Mouse (Mus musculus) kidney, postnatal 0 days (tissue): ENCODE measurements at regions not wholly inside any gene's neighbourhood (a gene's known extent, or its start where the extent isn't known, plus 50 kb on each side); places are given as distances from the start of the nearest gene placed in this dataset.

Experiments used
- ATAC-seq: fragments of 200-750 bp; cut with Nextera tagmentation; replicated peaks from 2 replicates; pipeline ENCODE4 v1.8.0; 2017; ENCODE audit warnings: low read depth, moderate number of reproducible peaks, moderate TSS enrichment, moderate library complexity; ENCODE audit not compliant: low FRiP score
- DNase-seq: peaks from one replicate; pipeline ENCODE4 v3.0.0-alpha.2; 2016; ENCODE audit warnings: low spot score
- H3K27ac ChIP-seq: fragments of 300-500 bp; sonication (generic); 2 replicates; pipeline ENCODE4 v1.5.1; 2014; ENCODE audit warnings: mild to moderate bottlenecking
- H3K27me3 ChIP-seq: fragments of 300-500 bp; sonication (generic); 2 replicates; pipeline ENCODE4 v1.6.1; 2014; ENCODE audit warnings: low read length, mixed read lengths; ENCODE audit not compliant: insufficient read depth
- H3K36me3 ChIP-seq: fragments of 300-500 bp; sonication (generic); 2 replicates; pipeline ENCODE4 v1.6.1; 2014; ENCODE audit warnings: low read length, mixed read lengths; ENCODE audit not compliant: insufficient read depth
- H3K4me1 ChIP-seq: fragments of 300-500 bp; sonication (generic); replicated peaks from 2 replicates; pipeline ENCODE4 v1.6.1; 2014; ENCODE audit warnings: antibody characterized with exemption, low read length, mixed read lengths; ENCODE audit not compliant: insufficient read depth
- H3K4me2 ChIP-seq: fragments of 300-500 bp; sonication (generic); 2 replicates; pipeline ENCODE4 v1.6.1; 2014; ENCODE audit warnings: mild to moderate bottlenecking, low read length, moderate library complexity, mixed read lengths
- H3K4me3 ChIP-seq: fragments of 300-500 bp; sonication (generic); replicated peaks from 2 replicates; pipeline ENCODE4 v1.5.1; 2014; ENCODE audit warnings: low read depth, low read length
- H3K9ac ChIP-seq: fragments of 300-500 bp; sonication (generic); 2 replicates; pipeline ENCODE4 v1.6.1; 2014; ENCODE audit warnings: low read depth, low read length
- H3K9me3 ChIP-seq: fragments of 300-500 bp; sonication (generic); replicated peaks from 2 replicates; pipeline ENCODE4 v1.6.1; 2016; ENCODE audit warnings: low read length, inconsistent platforms, mixed read lengths
- CTCF ChIP-seq: IDR thresholded peaks from 2 replicates; pipeline ENCODE4 v1.5.1; 2016; ENCODE audit warnings: antibody characterized with exemption, low read depth, mild to moderate bottlenecking, moderate library complexity
- WGBS: fragments of 180-500 bp; shearing (Covaris S2); extraction: QIAGEN DNeasy Blood & Tissue Kit; methylation state at CpG from one replicate; pipeline ENCODE4 v1.1.7; 2014; 5-methylcytosine and 5-hydroxymethylcytosine counted together

DNA sequence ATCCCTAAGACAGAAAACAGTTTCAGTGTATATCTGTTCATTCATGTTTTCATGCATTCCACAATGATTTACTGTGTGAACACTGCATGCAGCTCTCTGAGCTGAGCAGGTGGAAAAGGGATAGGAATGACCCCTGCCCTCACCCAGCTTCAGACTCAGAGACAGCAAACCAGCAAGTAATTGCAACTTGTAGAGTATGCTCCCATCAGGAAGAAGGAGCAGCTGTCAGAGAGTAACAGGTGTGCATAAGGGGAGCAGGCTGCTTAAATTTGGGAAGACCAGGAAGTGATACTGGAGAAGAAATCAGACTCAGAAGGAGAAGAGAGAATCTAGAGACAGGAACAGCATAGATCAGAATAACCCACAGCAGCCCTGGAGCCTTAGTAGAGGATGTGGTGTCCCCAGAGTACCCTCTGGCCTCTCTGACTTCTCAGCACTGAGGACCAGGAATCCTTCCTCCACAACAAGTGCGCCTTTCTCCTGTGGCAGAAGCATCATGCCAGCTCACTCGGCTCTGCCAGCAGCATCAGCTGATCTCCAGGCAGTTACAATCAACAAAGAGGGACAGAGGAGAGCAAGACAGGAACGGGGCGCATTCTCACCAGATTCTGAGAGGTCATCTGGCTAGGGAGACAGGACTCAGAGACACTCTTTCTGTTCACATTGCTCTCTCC, 116.5 kb upstream of the Ncam1 start:
- Histone ChIP-seq H3K27me3 (no peaks in the 10 kb centered on the region), H3K27ac (no peak overlapping the region), H3K9ac (no peak overlapping the region), H3K36me3 (no peaks in the 10 kb centered on the region), H3K4me1 (0 out of 2 replicates have a peak, but pooled peaks cover 3% of the 10 kb centered on the region), H3K9me3 (no peaks in the 10 kb centered on the region), H3K4me2 (no peak overlapping the region), H3K4me3 (no peak overlapping the region)
- ATAC-seq (no peak), DNase-seq (no peak)
- 69% methylated on average over 4 of the region's 4 CpGs for WGBS
- no peak for TF ChIP-seq CTCF

GRCm38 (mm10) chr9:49913677-49914076, 115.0 kb upstream of the Ncam1 start:
- 42% methylated on average over 4 of the region's 4 CpGs for WGBS
- no peak overlapping the region for H3K9ac ChIP-seq
- peak; percentile 63 for ATAC-seq

DNA sequence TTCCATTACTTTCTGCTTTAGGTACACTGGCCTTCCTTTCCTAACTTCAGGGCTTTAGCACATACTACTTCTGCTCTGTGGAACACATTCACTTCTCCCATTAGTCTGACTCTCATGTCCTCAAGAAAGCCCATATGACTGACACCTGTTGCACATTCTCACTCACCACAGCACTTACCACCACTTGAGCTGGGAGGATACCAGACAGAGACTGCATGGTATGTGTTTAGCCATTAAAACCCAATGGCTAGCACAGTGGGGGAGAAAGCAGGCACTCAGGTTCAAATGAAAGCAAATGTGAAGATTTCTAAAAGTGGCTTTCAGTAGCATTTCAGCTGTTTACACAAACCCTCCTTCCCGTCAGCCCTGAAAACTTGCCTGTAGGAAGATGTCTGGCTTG, 113.6 kb upstream of the Ncam1 start:
- no peak overlapping the region for H3K27ac ChIP-seq
- no peak overlapping the region for H3K4me2 ChIP-seq
- H3K9ac ChIP-seq: no peak overlapping the region
- no peaks in the 10 kb centered on the region for H3K36me3 ChIP-seq
- no peak for ATAC-seq
- no peaks in the 10 kb centered on the region for H3K27me3 ChIP-seq
- H3K4me1 ChIP-seq: 0 out of 2 replicates have a peak, but pooled peaks cover under 1% of the 10 kb centered on the region
- WGBS: 74% methylated on average over 1 of the region's 1 CpGs
- no peak for DNase-seq
- no peaks in the 10 kb centered on the region for H3K9me3 ChIP-seq
- TF ChIP-seq CTCF: no peak
- H3K4me3 ChIP-seq: no peak overlapping the region

More at GRCm38 (mm10) chr9:49913677-49914076, 115.0 kb upstream of the Ncam1 start:
- no peak overlapping the region for H3K4me2 ChIP-seq
- no peak for TF ChIP-seq CTCF
- 0 out of 2 replicates have a peak, but pooled peaks cover 3% of the 10 kb centered on the region for H3K4me1 ChIP-seq
- H3K27ac ChIP-seq: no peak overlapping the region
- DNase-seq: peak; percentile 73
- no peaks in the 10 kb centered on the region for H3K27me3 ChIP-seq
- H3K9me3 ChIP-seq: no peaks in the 10 kb centered on the region
- no peaks in the 10 kb centered on the region for H3K36me3 ChIP-seq
- no peak overlapping the region for H3K4me3 ChIP-seq

GRCm38 (mm10) chr9:49906306-49906705, 107.6 kb upstream of the Ncam1 start:
- 40% methylated on average over 4 of the region's 4 CpGs for WGBS
- no peak overlapping the region for H3K4me3 ChIP-seq

GRCm38 (mm10) chr9:49905703-49906102, 107.0 kb upstream of the Ncam1 start:
- no peak for TF ChIP-seq CTCF
- no peaks in the 10 kb centered on the region for H3K9me3 ChIP-seq
- no peaks in the 10 kb centered on the region for H3K27me3 ChIP-seq
- ATAC-seq: no peak
- 77% methylated on average over 4 of the region's 4 CpGs for WGBS
- H3K4me1 ChIP-seq: no peaks in the 10 kb centered on the region
- no peak overlapping the region for H3K4me3 ChIP-seq
- no peak for DNase-seq
- no peak overlapping the region for H3K9ac ChIP-seq
- no peak overlapping the region for H3K27ac ChIP-seq
- H3K4me2 ChIP-seq: no peak overlapping the region
- no peaks in the 10 kb centered on the region for H3K36me3 ChIP-seq

More at GRCm38 (mm10) chr9:49906306-49906705, 107.6 kb upstream of the Ncam1 start:
- TF ChIP-seq CTCF: no peak
- no peak overlapping the region for H3K4me2 ChIP-seq
- H3K27me3 ChIP-seq: no peaks in the 10 kb centered on the region
- H3K4me1 ChIP-seq: no peaks in the 10 kb centered on the region
- H3K9me3 ChIP-seq: no peaks in the 10 kb centered on the region
- H3K27ac ChIP-seq: no peak overlapping the region
- no peak overlapping the region for H3K9ac ChIP-seq
- peak; percentile 58 for DNase-seq
- ATAC-seq: no peak
- H3K36me3 ChIP-seq: no peaks in the 10 kb centered on the region

DNA sequence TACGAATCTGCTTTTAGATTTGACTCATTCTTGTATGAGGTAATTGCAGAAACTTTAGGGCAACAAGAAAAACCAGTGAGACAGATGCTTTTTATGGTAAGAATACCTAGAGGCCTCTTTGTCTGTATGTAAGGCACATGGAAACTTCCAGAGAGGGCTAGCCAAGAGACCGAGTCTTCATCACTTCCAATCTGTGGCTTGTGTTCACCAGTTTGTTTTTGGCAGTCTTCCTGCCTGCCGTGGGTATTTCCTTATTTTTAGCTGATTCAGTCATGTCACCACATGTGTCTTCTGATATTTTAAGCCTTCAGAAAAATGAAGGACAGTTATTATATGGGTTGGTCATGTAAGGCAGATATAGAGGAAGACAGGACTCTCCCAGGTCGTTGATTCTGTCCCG, 100.2 kb upstream of the Ncam1 start:
- 83% methylated on average over 5 of the region's 5 CpGs for WGBS
- H3K36me3 ChIP-seq: no peaks in the 10 kb centered on the region
- H3K4me2 ChIP-seq: no peak overlapping the region
- H3K9me3 ChIP-seq: no peaks in the 10 kb centered on the region
- no peaks in the 10 kb centered on the region for H3K4me1 ChIP-seq
- TF ChIP-seq CTCF: no peak
- ATAC-seq (no peak), DNase-seq (no peak)
- H3K27ac ChIP-seq: no peak overlapping the region
- no peaks in the 10 kb centered on the region for H3K27me3 ChIP-seq
- H3K9ac ChIP-seq: no peak overlapping the region
- H3K4me3 ChIP-seq: no peak overlapping the region
